19 mouse cellular contexts compared by ENCODE assay signal in the genomic region with DNA sequence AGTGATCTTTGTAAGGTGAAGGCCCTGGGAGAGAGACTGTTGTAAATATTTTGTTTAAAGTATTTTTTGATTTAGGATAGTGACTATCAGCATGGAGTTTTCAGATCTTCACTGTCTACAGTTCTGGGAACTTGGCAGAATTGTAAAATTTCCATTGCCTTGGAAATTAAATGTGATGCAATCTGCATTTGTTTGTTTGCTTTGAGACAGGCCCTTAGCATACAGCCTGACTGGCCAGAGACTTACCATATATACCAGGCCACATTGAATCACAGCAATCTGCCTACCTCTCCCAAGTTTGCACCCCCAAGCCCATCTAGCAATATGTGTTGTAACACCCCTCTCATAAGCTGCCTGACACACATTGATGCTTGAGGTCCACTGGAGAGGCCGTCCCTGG.
"Had no signal": no experiment of that assay in that cellular context is flagged by ENCODE, and none has a peak within 500 bp of the region (broad histone marks: within the 10 kb centered on the region; RNA-seq: fewer than 3 reads in every experiment).

No protein-coding gene starts in this region.

- H3K4me3 ChIP-seq: midbrain, embryonic 10.5 days; midbrain, embryonic 13.5 days; myocyte; neural tube, embryonic 13.5 days; neural tube, embryonic 15.5 days had no signal

- H3K4me2 ChIP-seq: lung, embryonic 14.5 days; midbrain, embryonic 13.5 days; neural tube, embryonic 13.5 days; neural tube, embryonic 15.5 days had no signal

- ATAC-seq: midbrain, embryonic 13.5 days; midbrain, embryonic 16.5 days had no signal

- H3K27me3 ChIP-seq: midbrain, embryonic 13.5 days; neural tube, embryonic 13.5 days; neural tube, embryonic 15.5 days had no signal

- H3K9ac ChIP-seq: liver, embryonic 14.5 days; lung, embryonic 14.5 days; midbrain, embryonic 13.5 days; neural tube, embryonic 13.5 days; neural tube, embryonic 15.5 days had no signal

- H3K9me3 ChIP-seq: midbrain, embryonic 13.5 days; neural tube, embryonic 13.5 days; neural tube, embryonic 15.5 days had no signal

- H3K4me1 ChIP-seq: midbrain, embryonic 10.5 days; midbrain, embryonic 13.5 days; neural tube, embryonic 15.5 days had no signal

- H3K27ac ChIP-seq: liver, embryonic 14.5 days; midbrain, embryonic 10.5 days; midbrain, embryonic 13.5 days; neural tube, embryonic 13.5 days; neural tube, embryonic 15.5 days had no signal

- DNase-seq: lung, adult 18-20 months; lung, embryonic 14.5 days; lung, postnatal 14 days; lung, postnatal 4 days; retina, postnatal 1 day; right cerebral cortex, adult 18-20 months; right cerebral cortex, postnatal 25 days; right cerebral cortex, postnatal 4 days; spleen, adult 18-20 months; thymus, adult 18-20 months; thymus, postnatal 14 days; thymus, postnatal 36 days had no signal
